Mouse (Mus musculus): Measurements from ENCODE around the gene Spaca9. TPM values are rescaled to one million over a fixed set of nuclear protein-coding genes. Genes with fewer than 3 reads are reported as not detected.
A peak's percentile ranks its signal among the peaks of the same experiment; 100 is the strongest.

Gene Spaca9
- polyA plus RNA-seq, 1 experiment from 2014 or later, result 1.6 TPM

DNA sequence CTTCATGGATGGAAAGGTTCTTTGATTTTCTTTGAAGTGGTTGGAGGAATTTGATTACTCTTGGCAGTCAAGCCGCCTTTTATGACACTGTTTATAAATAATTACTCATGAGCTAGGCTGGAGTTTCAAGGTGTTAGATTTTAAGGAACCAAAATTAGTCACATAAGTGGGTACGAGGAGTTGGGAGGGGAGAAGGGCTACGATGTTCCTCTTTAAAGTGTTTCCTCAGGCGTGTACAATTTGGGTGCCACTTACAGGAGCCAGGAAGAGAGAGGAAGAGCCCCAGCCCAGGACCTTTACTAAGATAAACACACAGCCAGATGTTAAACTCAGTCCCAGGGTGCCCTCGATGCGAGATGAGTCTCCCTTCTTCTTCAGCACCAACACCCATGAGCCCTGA, 7.3 kb upstream of the Spaca9 start:
- Histone ChIP-seq H3K9me3 (replicated peaks) (no peaks in the 10 kb centered on the region), H3K4me2 (no peak overlapping the region), H3K36me3 (ENCODE audit: poor library complexity, severe bottlenecking) (no peaks in the 10 kb centered on the region), H3K4me1 (0 out of 2 replicates have a peak, but pooled peaks cover 3% of the 10 kb centered on the region), H3K27me3 (peaks cover 9% of the 10 kb centered on the region; the same call in 1 of the 2 replicates), H3K27ac (no peak overlapping the region), H3K9ac (no peak overlapping the region), H3K4me3 (no peak overlapping the region)
- no peak for ATAC-seq
- WGBS, result 77% methylated on average over 6 of the region's 6 CpGs

- Histone ChIP-seq H3K4me3 (no peak overlapping the region), H3K4me1 (0 out of 2 replicates have a peak, but pooled peaks cover 3% of the 10 kb centered on the region), H3K27ac (no peak overlapping the region), H3K9me3 (replicated peaks) (no peaks in the 10 kb centered on the region), H3K9ac (no peak overlapping the region), H3K27me3 (peaks cover 10% of the 10 kb centered on the region), H3K36me3 (ENCODE audit: poor library complexity, severe bottlenecking) (no peaks in the 10 kb centered on the region), H3K4me2 (no peak overlapping the region)
- 73% methylated on average over 8 of the region's 8 CpGs for WGBS
- no peak for ATAC-seq
Measured at GRCm38 (mm10) chr2:28706106-28706636, 6.6 kb upstream of the Spaca9 start.

DNA sequence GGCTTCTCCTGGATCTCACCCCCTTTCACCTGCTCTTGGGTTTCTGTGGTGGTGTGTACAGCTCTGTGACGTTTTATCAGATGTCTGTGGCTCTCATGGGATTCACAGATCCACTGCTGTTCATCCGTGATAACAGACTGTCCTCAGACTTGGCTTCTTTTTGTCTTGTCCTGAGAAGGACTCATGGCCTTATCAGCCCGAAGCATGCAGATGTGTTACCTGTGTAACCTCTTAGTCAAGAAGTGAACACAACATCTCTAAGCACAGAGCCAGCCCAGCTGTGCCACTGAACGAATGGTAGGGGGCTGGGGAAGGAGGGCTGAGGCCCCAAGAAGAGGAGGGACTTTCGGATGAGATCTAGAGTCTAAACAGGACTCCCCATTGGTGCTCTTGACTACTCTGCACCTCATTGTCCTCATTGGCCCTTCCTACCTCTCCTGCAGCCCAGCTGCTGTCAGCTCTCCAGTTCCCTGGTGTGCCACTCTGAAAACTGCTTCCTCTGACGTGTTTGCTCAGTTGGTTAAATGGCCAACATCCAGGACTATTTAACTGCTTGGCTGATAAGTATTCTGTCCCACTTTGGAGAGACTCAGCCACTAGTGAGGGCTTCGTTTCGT, 2.2 kb upstream of the Spaca9 start:
- H3K4me2 ChIP-seq, result no peak overlapping the region
- no peak overlapping the region for H3K4me3 ChIP-seq
- no peak for ATAC-seq
- no peaks in the 10 kb centered on the region for H3K9me3 ChIP-seq (replicated peaks)
- 73% methylated on average over 8 of the region's 8 CpGs for WGBS
- H3K27me3 ChIP-seq, result peaks cover 30% of the 10 kb centered on the region
- no peaks in the 10 kb centered on the region for H3K36me3 ChIP-seq (ENCODE audit: poor library complexity, severe bottlenecking)
- no peak overlapping the region for H3K27ac ChIP-seq
- no peak overlapping the region for H3K9ac ChIP-seq
- peaks cover 14% of the 10 kb centered on the region for H3K4me1 ChIP-seq

GRCm38 (mm10) chr2:28698566-28698965, 961 bp downstream of the Spaca9 start:
- H3K9ac ChIP-seq, result no peak overlapping the region
- H3K27ac ChIP-seq, result no peak overlapping the region
- WGBS, result 53% methylated on average over 5 of the region's 5 CpGs
- no peak for ATAC-seq
- H3K36me3 ChIP-seq (ENCODE audit: poor library complexity, severe bottlenecking), result no peaks in the 10 kb centered on the region
- H3K4me3 ChIP-seq, result no peak overlapping the region
- H3K4me2 ChIP-seq, result peak overlapping the region; percentile 94; the same call in 1 of the 2 replicates
- H3K4me1 ChIP-seq, result peaks cover 14% of the 10 kb centered on the region
- H3K9me3 ChIP-seq (replicated peaks), result no peaks in the 10 kb centered on the region
- H3K27me3 ChIP-seq, result peaks cover 30% of the 10 kb centered on the region

- no peak overlapping the region for H3K9ac ChIP-seq
- 0 out of 2 replicates have a peak, but pooled peaks cover 2% of the 10 kb centered on the region for H3K27me3 ChIP-seq
- H3K9me3 ChIP-seq (replicated peaks), result no peaks in the 10 kb centered on the region
- no peak overlapping the region for H3K27ac ChIP-seq
- peaks cover 15% of the 10 kb centered on the region for H3K36me3 ChIP-seq (ENCODE audit: poor library complexity, severe bottlenecking)
- H3K4me3 ChIP-seq, result no peak overlapping the region
- no peak for ATAC-seq
- WGBS, result 74% methylated on average over 9 of the region's 9 CpGs
- no peaks in the 10 kb centered on the region for H3K4me1 ChIP-seq
- H3K4me2 ChIP-seq, result no peak overlapping the region
Measured at GRCm38 (mm10) chr2:28692692-28693091, 6.8 kb downstream of the Spaca9 start.

- Histone ChIP-seq H3K9ac (no peak overlapping the region), H3K4me3 (no peak overlapping the region), H3K4me1 (no peaks in the 10 kb centered on the region), H3K9me3 (replicated peaks) (no peaks in the 10 kb centered on the region), H3K4me2 (no peak overlapping the region), H3K36me3 (ENCODE audit: poor library complexity, severe bottlenecking) (peaks cover 58% of the 10 kb centered on the region), H3K27ac (no peak overlapping the region), H3K27me3 (no peaks in the 10 kb centered on the region)
- WGBS, result 37% methylated on average over 3 of the region's 3 CpGs
- no peak for ATAC-seq
Measured at GRCm38 (mm10) chr2:28688431-28688830, 11.1 kb downstream of the Spaca9 start.

- Histone ChIP-seq H3K36me3 (ENCODE audit: poor library complexity, severe bottlenecking) (peaks cover 83% of the 10 kb centered on the region), H3K27me3 (no peaks in the 10 kb centered on the region), H3K27ac (no peak overlapping the region), H3K9ac (no peak overlapping the region), H3K4me1 (peaks cover 8% of the 10 kb centered on the region), H3K4me2 (no peak overlapping the region), H3K4me3 (no peak overlapping the region), H3K9me3 (replicated peaks) (no peaks in the 10 kb centered on the region)
- WGBS, result 81% methylated on average over 7 of the region's 7 CpGs
- no peak for ATAC-seq
Measured at GRCm38 (mm10) chr2:28685895-28686294, 13.6 kb downstream of the Spaca9 start.

- no peak overlapping the region for H3K4me3 ChIP-seq
- no peak overlapping the region for H3K27ac ChIP-seq
- no peak overlapping the region for H3K4me2 ChIP-seq
- WGBS, result 63% methylated on average over 4 of the region's 4 CpGs
- H3K36me3 ChIP-seq (ENCODE audit: poor library complexity, severe bottlenecking), result peaks cover 98% of the 10 kb centered on the region
- H3K4me1 ChIP-seq, result peaks cover 8% of the 10 kb centered on the region
- no peaks in the 10 kb centered on the region for H3K9me3 ChIP-seq (replicated peaks)
- no peak for ATAC-seq
- H3K9ac ChIP-seq, result no peak overlapping the region
- H3K27me3 ChIP-seq, result no peaks in the 10 kb centered on the region
Measured at GRCm38 (mm10) chr2:28681718-28682117, 17.8 kb downstream of the Spaca9 start.

DNA sequence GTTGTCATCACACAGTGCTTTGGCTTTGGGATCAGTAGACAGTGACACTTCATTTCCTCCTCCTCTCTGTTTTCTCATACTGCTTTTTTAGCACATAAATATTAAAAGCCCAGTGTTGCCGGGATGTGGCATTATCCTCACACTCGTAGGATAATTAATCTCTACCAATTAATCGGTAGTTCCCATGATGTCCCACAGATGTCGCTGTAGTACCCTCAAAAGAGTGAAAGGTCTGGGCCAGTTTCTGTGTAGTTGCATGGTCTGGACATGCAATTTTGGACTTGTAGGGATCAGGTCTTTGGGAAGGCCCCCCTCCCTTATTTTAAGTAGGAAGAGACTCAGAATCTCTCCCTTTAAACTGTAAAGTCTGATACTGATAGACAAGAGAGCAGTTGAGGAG, 18.8 kb downstream of the Spaca9 start:
- Histone ChIP-seq H3K36me3 (ENCODE audit: poor library complexity, severe bottlenecking) (peaks cover 98% of the 10 kb centered on the region), H3K4me3 (no peak overlapping the region), H3K9ac (no peak overlapping the region), H3K27ac (no peak overlapping the region), H3K4me1 (peaks cover 8% of the 10 kb centered on the region), H3K9me3 (replicated peaks) (no peaks in the 10 kb centered on the region), H3K27me3 (no peaks in the 10 kb centered on the region), H3K4me2 (no peak overlapping the region)
- ATAC-seq, result no peak
- 26% methylated on average over 4 of the region's 4 CpGs for WGBS

DNA sequence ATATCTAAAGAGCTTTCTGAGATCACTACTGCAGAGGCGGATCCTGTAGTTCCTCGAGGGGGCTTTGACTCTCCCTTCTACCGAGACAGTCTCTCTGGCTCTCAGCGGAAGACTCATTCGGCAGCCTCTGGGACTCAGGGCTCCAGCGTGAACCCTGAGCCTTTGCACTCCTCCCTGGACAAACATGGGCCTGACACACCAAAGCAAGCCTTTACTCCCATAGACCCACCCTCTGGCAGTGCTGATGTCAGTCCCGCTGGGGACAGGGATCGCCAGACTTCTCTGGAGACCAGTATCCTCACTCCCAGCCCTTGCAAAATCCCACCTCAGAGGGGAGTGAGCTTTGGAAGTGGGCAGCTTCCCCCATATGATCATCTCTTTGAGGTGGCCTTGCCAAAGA, 23.5 kb downstream of the Spaca9 start:
- Histone ChIP-seq H3K4me1 (no peaks in the 10 kb centered on the region), H3K27ac (no peak overlapping the region), H3K9ac (no peak overlapping the region), H3K9me3 (replicated peaks) (no peaks in the 10 kb centered on the region), H3K36me3 (ENCODE audit: poor library complexity, severe bottlenecking) (peaks cover 96% of the 10 kb centered on the region), H3K4me2 (no peak overlapping the region), H3K4me3 (no peak overlapping the region), H3K27me3 (no peaks in the 10 kb centered on the region)
- 94% methylated on average over 8 of the region's 8 CpGs for WGBS
- no peak for ATAC-seq

- WGBS, result 86% methylated on average over 2 of the region's 2 CpGs
Measured at GRCm38 (mm10) chr2:28671438-28671837, 28.1 kb downstream of the Spaca9 start.

DNA sequence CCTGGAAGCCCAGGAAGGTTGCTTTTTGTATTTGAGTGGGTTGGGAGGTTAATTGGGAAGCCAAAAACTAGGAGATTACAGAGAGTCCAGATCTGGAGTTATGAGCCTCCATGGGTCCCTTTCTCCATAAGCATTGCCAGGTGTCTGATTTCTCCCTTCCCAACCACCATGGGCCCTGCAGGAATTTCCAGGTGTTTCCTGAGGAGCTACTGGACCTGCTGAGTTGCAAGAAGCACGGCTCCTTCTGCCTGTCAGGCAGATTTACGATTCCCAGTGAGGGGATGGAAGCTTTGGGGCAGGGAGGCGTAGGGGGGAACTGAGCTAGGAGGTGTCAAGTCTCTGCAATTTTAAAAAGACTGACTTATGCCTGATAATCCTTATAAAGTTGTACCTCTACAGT, 33.7 kb downstream of the Spaca9 start:
- H3K4me1 ChIP-seq, result no peaks in the 10 kb centered on the region
- no peak overlapping the region for H3K4me2 ChIP-seq
- H3K27me3 ChIP-seq, result no peaks in the 10 kb centered on the region
- no peak overlapping the region for H3K4me3 ChIP-seq
- H3K9me3 ChIP-seq (replicated peaks), result no peaks in the 10 kb centered on the region
- no peak overlapping the region for H3K27ac ChIP-seq
- ATAC-seq, result no peak
- no peak overlapping the region for H3K9ac ChIP-seq
- 93% methylated on average over 3 of the region's 3 CpGs for WGBS
- H3K36me3 ChIP-seq (ENCODE audit: poor library complexity, severe bottlenecking), result peaks cover 90% of the 10 kb centered on the region

More at GRCm38 (mm10) chr2:28671438-28671837, 28.1 kb downstream of the Spaca9 start:
- H3K27ac ChIP-seq, result no peak overlapping the region
- no peaks in the 10 kb centered on the region for H3K4me1 ChIP-seq
- no peak overlapping the region for H3K9ac ChIP-seq
- no peaks in the 10 kb centered on the region for H3K27me3 ChIP-seq
- H3K36me3 ChIP-seq (ENCODE audit: poor library complexity, severe bottlenecking), result peaks cover 96% of the 10 kb centered on the region
- no peaks in the 10 kb centered on the region for H3K9me3 ChIP-seq (replicated peaks)
- no peak overlapping the region for H3K4me2 ChIP-seq
- H3K4me3 ChIP-seq, result no peak overlapping the region
- no peak for ATAC-seq

DNA sequence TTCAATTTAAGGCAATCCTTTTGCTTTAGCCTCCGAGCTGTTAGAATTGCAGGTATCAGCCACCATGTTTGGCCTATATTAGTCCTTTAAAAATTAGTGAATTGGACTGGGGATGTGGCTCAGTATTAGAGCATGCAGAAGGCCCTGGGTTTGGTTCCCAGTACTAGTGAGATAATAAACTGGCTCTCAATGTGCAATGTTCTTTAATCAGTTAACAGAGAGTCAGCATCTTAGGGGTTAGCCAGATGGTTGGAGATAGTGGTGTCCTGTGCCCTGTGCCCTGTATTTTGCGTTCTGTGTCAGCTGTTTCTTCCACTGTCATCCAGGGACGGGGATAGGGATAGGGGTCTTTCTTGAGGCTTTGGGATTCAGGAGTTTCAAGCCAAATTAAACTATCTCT, 36.6 kb downstream of the Spaca9 start:
- H3K36me3 ChIP-seq (ENCODE audit: poor library complexity, severe bottlenecking), result peaks cover 92% of the 10 kb centered on the region
- no peaks in the 10 kb centered on the region for H3K27me3 ChIP-seq
- H3K4me2 ChIP-seq, result no peak overlapping the region
- no peak overlapping the region for H3K4me3 ChIP-seq
- ATAC-seq, result no peak
- WGBS, result 93% methylated on average over 3 of the region's 3 CpGs
- no peak overlapping the region for H3K9ac ChIP-seq
- no peak overlapping the region for H3K27ac ChIP-seq
- H3K9me3 ChIP-seq (replicated peaks), result no peaks in the 10 kb centered on the region
- no peaks in the 10 kb centered on the region for H3K4me1 ChIP-seq
